Mouse (Mus musculus) testis, adult 2 months (tissue): ENCODE measurements around the gene Xrcc3.

Experiments used
- CTCF ChIP-seq: fragments of 200-500 bp; IDR thresholded peaks from 2 replicates; pipeline ENCODE4 v1.5.1; 2012; ENCODE audit warnings: low read depth, mild to moderate bottlenecking, inconsistent platforms, low read length, moderate library complexity; ENCODE audit not compliant: control insufficient read depth, insufficient read depth, insufficient replicate concordance
- POLR2A ChIP-seq: fragments of 200-500 bp; IDR thresholded peaks from 2 replicates; pipeline ENCODE4 v1.6.1; 2012; ENCODE audit warnings: low read depth, mild to moderate bottlenecking, inconsistent platforms, low read length, moderate library complexity; ENCODE audit not compliant: control insufficient read depth

DNA sequence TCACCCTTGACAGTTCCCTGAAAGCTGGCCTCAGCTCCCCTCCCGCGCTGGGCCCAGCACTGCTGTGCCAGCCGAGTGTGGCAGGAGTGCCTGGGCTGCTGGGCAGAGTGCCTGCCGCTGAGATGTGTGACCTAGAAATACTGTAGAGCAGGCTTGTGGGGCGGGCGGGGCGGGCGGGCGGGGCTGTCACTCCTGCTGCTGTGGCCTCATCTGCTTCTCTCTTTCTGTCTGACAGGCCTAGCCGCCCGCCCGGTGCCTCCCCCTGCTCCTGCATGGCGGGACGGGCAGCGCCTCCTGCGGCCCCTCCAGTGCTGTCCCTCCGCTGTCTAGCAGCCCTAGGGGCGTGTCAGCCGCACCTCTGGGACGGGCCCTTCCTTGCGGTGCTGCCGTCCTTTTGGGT, 19.6 kb downstream of the Xrcc3 start:
- TF ChIP-seq CTCF (no peak), POLR2A (no peak)
